Mouse (Mus musculus) subcutaneous adipose tissue, adult 2 months (tissue): ENCODE data around the gene Pramef25. TPM values are rescaled to one million over a fixed set of nuclear protein-coding genes. Genes with fewer than 3 reads are reported as not detected.

Experiments used
- polyA plus RNA-seq: library from polyadenylated mRNA; depleted of rRNA; stranded (reverse); fragments of >200 nt; gene quantifications from 2 replicates; pipeline ENCODE4 v1.2.3, GENCODE M21; 2012; ENCODE audit warnings: low replicate concordance; rRNA removed

The Pramef25 gene
- polyA plus RNA-seq, result not detected in 2 replicates

DNA sequence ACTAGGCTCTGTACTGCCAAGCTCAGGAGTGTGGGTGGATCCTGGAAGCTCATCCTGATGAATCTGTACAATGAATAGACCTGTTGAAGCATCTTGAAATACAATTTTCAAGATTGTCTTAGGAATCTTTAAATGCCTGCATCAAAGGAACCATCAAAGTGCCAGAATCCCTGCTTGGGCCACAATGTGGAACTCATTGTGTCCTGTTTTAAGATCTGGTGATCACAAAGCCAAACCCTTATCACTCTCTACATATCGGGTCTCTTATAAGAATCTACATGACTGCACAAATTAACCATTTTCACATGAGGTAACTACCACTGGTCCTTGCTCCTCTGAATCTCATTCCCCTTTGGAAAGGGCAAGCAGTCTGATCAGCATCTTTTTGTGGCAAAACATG is at the start of gene Pramef25:
TSS of gene Pramef25 (minus strand) at position 101 of the 400 bp plus-strand sequence.

DNA sequence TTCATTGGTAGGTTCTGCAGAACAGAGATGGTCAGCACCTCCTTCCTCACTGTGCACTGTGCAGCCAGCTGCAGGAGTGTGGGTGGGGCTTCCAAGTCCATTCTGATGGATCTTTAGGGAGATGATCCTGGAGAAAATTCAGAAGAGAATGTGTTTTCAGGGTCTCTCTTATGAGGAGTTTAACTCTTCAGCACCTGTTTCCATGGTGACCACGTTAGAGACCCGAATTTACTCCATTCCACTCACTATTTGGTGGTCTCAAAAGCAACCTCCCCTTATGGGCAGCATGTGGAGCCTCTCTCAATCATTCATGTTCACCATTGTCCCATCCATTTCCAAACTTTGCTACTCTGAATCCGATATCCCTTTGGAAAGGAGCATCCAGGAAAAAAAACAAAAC is 43.5 kb upstream of the Pramef25 start, which contains the start of gene Pramef17:
TSS of gene Pramef17 (minus strand) at position 101 of the 400 bp plus-strand sequence.

DNA sequence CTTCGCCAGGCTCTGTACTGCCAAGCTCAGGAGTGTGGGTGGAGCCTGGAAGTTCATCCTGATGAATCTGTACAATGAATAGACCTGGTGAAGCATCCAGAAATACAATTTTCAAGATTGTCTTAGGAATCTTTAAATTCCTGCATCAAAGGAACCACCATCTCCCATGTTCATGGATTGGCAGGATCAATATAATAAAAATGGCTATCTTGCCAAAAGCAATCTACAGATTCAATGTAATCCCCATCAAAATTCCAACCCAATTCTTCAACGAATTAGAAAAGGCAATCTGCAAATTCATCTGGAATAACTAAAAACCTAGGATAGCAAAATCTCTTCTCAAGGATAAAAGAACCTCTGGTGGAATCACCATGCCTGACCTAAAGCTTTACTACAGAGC is 16.0 kb upstream of the Pramef25 start, which contains the start of gene Gm13101:
TSS of gene Gm13101 (minus strand) at position 101 of the 400 bp plus-strand sequence.

DNA sequence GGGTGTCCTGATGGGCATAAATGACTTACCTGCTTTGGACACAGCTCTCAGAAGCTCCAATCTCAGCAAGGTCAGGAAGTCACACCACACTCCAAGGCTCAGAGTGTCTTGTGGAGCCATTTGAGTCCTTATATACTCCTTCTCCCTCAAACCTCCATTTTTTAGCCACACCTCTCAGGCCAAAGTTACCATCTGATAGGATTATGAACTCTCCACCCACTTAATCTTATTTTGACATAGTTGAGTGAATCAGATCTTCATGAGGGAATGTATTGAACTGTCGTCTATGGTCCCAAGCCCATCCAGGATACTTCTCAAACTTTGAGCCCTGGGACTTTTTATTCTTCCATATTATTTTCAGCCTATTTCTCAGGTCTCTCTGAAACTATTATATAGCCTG is 50.5 kb downstream of the Pramef25 start, which contains the start of gene Pramef6:
TSS of gene Pramef6 (minus strand) at position 101 of the 400 bp plus-strand sequence.

Other genes with a start within 250 kb of the Pramef25 start
- gene Gm13089, start 248.3 kb downstream of the Pramef25 start, polyA plus RNA-seq, result not detected in 2 replicates
- gene Gm13078, start 231.6 kb downstream of the Pramef25 start, polyA plus RNA-seq, result not detected in 2 replicates
- not detected in 2 replicates for gene Gm13023, start 161.7 kb downstream of the Pramef25 start, polyA plus RNA-seq
- gene Gm13084, start 134.9 kb downstream of the Pramef25 start, polyA plus RNA-seq, result not detected in 2 replicates
- not detected in 2 replicates for gene Gm13103, start 104.5 kb downstream of the Pramef25 start, polyA plus RNA-seq
- not detected in 2 replicates for gene Pramef6, start 50.6 kb downstream of the Pramef25 start, polyA plus RNA-seq
- not detected in 2 replicates for gene Gm13101, start 15.9 kb upstream of the Pramef25 start, polyA plus RNA-seq
- not detected in 2 replicates for gene Pramef17, start 43.4 kb upstream of the Pramef25 start, polyA plus RNA-seq
- gene Pramel4, start 108.1 kb upstream of the Pramef25 start, polyA plus RNA-seq, result not detected in 2 replicates
- gene Gm13102, start 155.5 kb upstream of the Pramef25 start, polyA plus RNA-seq, result not detected in 2 replicates
- not detected in 2 replicates for gene Oog3, start 211.6 kb upstream of the Pramef25 start, polyA plus RNA-seq
- not detected in 2 replicates for gene Oog2, start 239.7 kb upstream of the Pramef25 start, polyA plus RNA-seq